23 mouse cellular contexts compared by ENCODE assay signal in the genomic region with DNA sequence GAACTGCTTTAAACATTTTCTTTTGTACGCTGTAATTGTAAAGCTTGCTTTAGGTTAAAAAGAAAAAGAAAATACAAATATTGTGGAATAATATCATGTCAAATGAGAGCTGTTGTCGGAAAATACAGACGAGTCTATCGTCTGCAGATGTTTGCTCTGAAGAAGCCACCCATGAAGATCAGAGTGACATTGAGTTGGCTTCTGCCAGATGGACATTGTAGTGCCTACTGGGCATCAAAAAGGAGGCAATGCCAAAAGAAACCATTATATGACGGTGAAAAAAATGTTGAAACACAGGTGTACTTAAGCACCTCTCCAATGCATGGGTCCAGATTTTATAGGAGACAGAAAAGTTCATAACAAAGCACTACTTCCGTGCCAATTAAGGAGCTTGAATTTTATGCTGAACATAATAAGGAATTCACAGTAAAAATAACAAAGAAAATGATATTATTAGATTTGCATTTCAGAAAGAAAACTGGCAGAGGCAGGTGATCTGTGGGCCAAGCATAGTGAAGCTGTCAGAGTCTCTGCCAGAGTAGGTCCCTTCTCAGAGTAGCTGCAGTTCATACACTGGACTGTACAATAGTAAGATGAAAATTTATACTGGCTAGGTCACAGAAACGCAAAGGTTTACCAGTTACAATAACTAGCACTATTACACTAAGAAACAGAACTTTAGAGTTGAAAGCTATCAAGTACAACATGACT.
A peak's percentile ranks its signal among the peaks of the same experiment; 100 is the strongest.
DNase-seq lines count a peak whose midpoint lies in the region; ATAC-seq and TF ChIP-seq lines count a peak whose summit lies in the region.
"Had no signal": no experiment of that assay in that cellular context is flagged by ENCODE, and none has a peak within 500 bp of the region (broad histone marks: within the 10 kb centered on the region; RNA-seq: fewer than 3 reads in every experiment).

No protein-coding gene starts in this region.

- H3K27me3 ChIP-seq in hindbrain, postnatal 0 days (ENCODE audit: insufficient read depth, low read length), result no peaks in the 10 kb centered on the region
- H3K27me3 ChIP-seq in hindbrain, embryonic 11.5 days (ENCODE audit: control insufficient read depth, insufficient read depth, low read length), result no peaks in the 10 kb centered on the region
- no peaks in the 10 kb centered on the region for H3K27me3 ChIP-seq in midbrain, postnatal 0 days (ENCODE audit: insufficient read depth, low read length)
- no peaks in the 10 kb centered on the region for H3K27me3 ChIP-seq in midbrain, embryonic 10.5 days (ENCODE audit: low read depth, poor library complexity, severe bottlenecking)
- H3K27me3 ChIP-seq: CH12.LX; embryonic facial prominence, embryonic 12.5 days; forebrain, embryonic 13.5 days; forebrain, embryonic 15.5 days; Patski had no signal

- H3K9ac ChIP-seq in hindbrain, postnatal 0 days (replicated peaks; ENCODE audit: low read length), result no peak overlapping the region
- no peak overlapping the region for H3K9ac ChIP-seq in hindbrain, embryonic 11.5 days (ENCODE audit: low read depth, low read length)
- no peak overlapping the region for H3K9ac ChIP-seq in midbrain, postnatal 0 days (replicated peaks; ENCODE audit: low read length, poor library complexity, severe bottlenecking)
- H3K9ac ChIP-seq: embryonic facial prominence, embryonic 12.5 days; forebrain, embryonic 13.5 days; forebrain, embryonic 15.5 days; forebrain, postnatal 0 days had no signal

- WGBS in hindbrain, postnatal 0 days, result 69% methylated on average over 7 of the region's 7 CpGs
- WGBS in hindbrain, embryonic 11.5 days, result 84% methylated on average over 7 of the region's 7 CpGs
- WGBS in midbrain, postnatal 0 days, result 72% methylated on average over 7 of the region's 7 CpGs
- WGBS in midbrain, embryonic 10.5 days, result 85% methylated on average over 7 of the region's 7 CpGs

- H3K4me2 ChIP-seq in hindbrain, postnatal 0 days (ENCODE audit: low read depth, low read length), result no peak overlapping the region
- H3K4me2 ChIP-seq in hindbrain, embryonic 11.5 days (replicated peaks; ENCODE audit: low read depth, low read length), result no peak overlapping the region
- H3K4me2 ChIP-seq in midbrain, postnatal 0 days (ENCODE audit: low read depth, low read length, poor library complexity, severe bottlenecking), result no peak overlapping the region
- H3K4me2 ChIP-seq: embryonic facial prominence, embryonic 12.5 days; forebrain, embryonic 13.5 days; forebrain, embryonic 15.5 days had no signal

- no peak overlapping the region for H3K4me3 ChIP-seq in hindbrain, postnatal 0 days (ENCODE audit: low read length)
- H3K4me3 ChIP-seq in hindbrain, embryonic 11.5 days (ENCODE audit: low read depth, low read length), result no peak overlapping the region
- no peak overlapping the region for H3K4me3 ChIP-seq in midbrain, postnatal 0 days (ENCODE audit: low read depth, low read length)
- H3K4me3 ChIP-seq in midbrain, embryonic 10.5 days, result no peak overlapping the region
- H3K4me3 ChIP-seq: embryonic facial prominence, embryonic 10.5 days; embryonic facial prominence, embryonic 12.5 days; forebrain, embryonic 13.5 days; forebrain, embryonic 15.5 days had no signal

- no peak for TF ChIP-seq CTCF in hindbrain, postnatal 0 days (IDR thresholded peaks at IDR 0.05; ENCODE audit: low read depth)
- TF ChIP-seq CTCF in midbrain, postnatal 0 days (IDR thresholded peaks at IDR 0.05), result no peak

- no peaks in the 10 kb centered on the region for H3K36me3 ChIP-seq in hindbrain, postnatal 0 days (ENCODE audit: insufficient read depth, low read length)
- no peaks in the 10 kb centered on the region for H3K36me3 ChIP-seq in hindbrain, embryonic 11.5 days (ENCODE audit: control insufficient read depth, insufficient read depth, low read length)
- no peaks in the 10 kb centered on the region for H3K36me3 ChIP-seq in midbrain, postnatal 0 days (ENCODE audit: insufficient read depth, low read length)
- no peaks in the 10 kb centered on the region for H3K36me3 ChIP-seq in midbrain, embryonic 10.5 days
- H3K36me3 ChIP-seq: embryonic facial prominence, embryonic 10.5 days; embryonic facial prominence, embryonic 12.5 days; forebrain, embryonic 15.5 days; G1E had no signal

- no peaks in the 10 kb centered on the region for H3K9me3 ChIP-seq in hindbrain, postnatal 0 days (ENCODE audit: low read length)
- H3K9me3 ChIP-seq in hindbrain, embryonic 11.5 days (ENCODE audit: control insufficient read depth, low read length), result no peaks in the 10 kb centered on the region
- H3K9me3 ChIP-seq in midbrain, postnatal 0 days (ENCODE audit: low read length), result no peaks in the 10 kb centered on the region
- H3K9me3 ChIP-seq in midbrain, embryonic 10.5 days (replicated peaks), result no peaks in the 10 kb centered on the region
- H3K9me3 ChIP-seq: embryonic facial prominence, embryonic 10.5 days; embryonic facial prominence, embryonic 12.5 days; forebrain, embryonic 13.5 days; forebrain, embryonic 15.5 days had no signal

- no peaks in the 10 kb centered on the region for H3K4me1 ChIP-seq in hindbrain, postnatal 0 days (ENCODE audit: insufficient read depth, low read length)
- H3K4me1 ChIP-seq in hindbrain, embryonic 11.5 days (replicated peaks; ENCODE audit: control insufficient read depth, insufficient read depth, low read length), result no peaks in the 10 kb centered on the region
- H3K4me1 ChIP-seq in midbrain, postnatal 0 days (ENCODE audit: insufficient read depth, low read length), result no peaks in the 10 kb centered on the region
- H3K4me1 ChIP-seq in midbrain, embryonic 10.5 days, result no peaks in the 10 kb centered on the region
- H3K4me1 ChIP-seq: embryonic facial prominence, embryonic 10.5 days; embryonic facial prominence, embryonic 12.5 days; forebrain, embryonic 13.5 days; forebrain, embryonic 15.5 days had no signal

- no peak overlapping the region for H3K27ac ChIP-seq in hindbrain, postnatal 0 days
- no peak overlapping the region for H3K27ac ChIP-seq in hindbrain, embryonic 11.5 days (ENCODE audit: low read depth, low read length)
- H3K27ac ChIP-seq in midbrain, postnatal 0 days (ENCODE audit: low read depth, low read length), result no peak overlapping the region
- no peak overlapping the region for H3K27ac ChIP-seq in midbrain, embryonic 10.5 days (replicated peaks)
- H3K27ac ChIP-seq: embryonic facial prominence, embryonic 10.5 days; embryonic facial prominence, embryonic 12.5 days; forebrain, embryonic 13.5 days; forebrain, embryonic 15.5 days had no signal

- peak; percentile 56 to 61 for DNase-seq in cerebellum, postnatal 10 days
- no peak for DNase-seq in cerebellum, adult 9-10 months
- DNase-seq in hindbrain, postnatal 0 days (ENCODE audit: low spot score), result peak; percentile 35
- no peak for DNase-seq in hindbrain, embryonic 11.5 days (ENCODE audit: low spot score)
- DNase-seq in midbrain, postnatal 0 days (ENCODE audit: low spot score), result peak; percentile 40
- DNase-seq in midbrain, embryonic 10.5 days (ENCODE audit: low spot score), result no peak
- DNase-seq: adrenal gland, adult 8-10 months; adrenal gland, postnatal 14 days; adrenal gland, postnatal 36 days; B cell, adult 2 months; cerebellum, adult 11-12 months; cerebellum, adult 2 months; cerebellum, adult 9-11 months; forebrain, postnatal 0 days had no signal

- peak; percentile 66; the same call in 1 of the 2 replicates for ATAC-seq in hindbrain, postnatal 0 days
- ATAC-seq in hindbrain, embryonic 11.5 days (ENCODE audit: low FRiP score), result no peak
- ATAC-seq in midbrain, postnatal 0 days (ENCODE audit: low FRiP score), result no peak
- ATAC-seq: activated CD4-positive, CD25-positive, alpha-beta regulatory T cell, adult 4 months; CD4-positive, CD25-positive, alpha-beta regulatory T cell, adult 4 months; forebrain, embryonic 13.5 days; forebrain, embryonic 15.5 days; forebrain, postnatal 0 days; Patski had no signal

Comparison
In these comparisons a context has a peak if more than half of its experiments do, and no peak if none do; other contexts are left out.
1. DNase-seq: peak in cerebellum, postnatal 10 days (2 of 2), hindbrain, postnatal 0 days (single experiment) and midbrain, postnatal 0 days (single experiment); none in cerebellum, adult 9-10 months (single experiment), hindbrain, embryonic 11.5 days (single experiment) and midbrain, embryonic 10.5 days (single experiment).